9 mouse cellular contexts compared by ENCODE assay signal in genomic region chrX:103533306-103533705, GRCm38 (mm10).
DNase-seq lines count a peak whose midpoint lies in the region; ATAC-seq and TF ChIP-seq lines count a peak whose summit lies in the region.
"Had no signal": no experiment of that assay in that cellular context is flagged by ENCODE, and none has a peak within 500 bp of the region (broad histone marks: within the 10 kb centered on the region; RNA-seq: fewer than 3 reads in every experiment).

No protein-coding gene starts in this region.

- H3K27me3 ChIP-seq in kidney, postnatal 0 days (ENCODE audit: insufficient read depth, low read length): no peaks in the 10 kb centered on the region
- no peaks in the 10 kb centered on the region for H3K27me3 ChIP-seq in embryonic facial prominence, embryonic 14.5 days (replicated peaks; ENCODE audit: control insufficient read depth, insufficient read depth, low read length)
- H3K27me3 ChIP-seq in midbrain, embryonic 16.5 days (ENCODE audit: control insufficient read depth, insufficient read depth, low read depth, low read length): no peaks in the 10 kb centered on the region
- H3K27me3 ChIP-seq: Patski had no signal

- peak overlapping the region; percentile 68 for H3K27ac ChIP-seq in kidney, postnatal 0 days
- H3K27ac ChIP-seq in embryonic facial prominence, embryonic 14.5 days (replicated peaks; ENCODE audit: low read depth, low read length): peak overlapping the region; percentile 30
- H3K27ac ChIP-seq in midbrain, embryonic 16.5 days (ENCODE audit: low read length): peak overlapping the region; percentile 89

- no peak overlapping the region for H3K4me3 ChIP-seq in kidney, postnatal 0 days (replicated peaks; ENCODE audit: low read depth, low read length)
- H3K4me3 ChIP-seq in embryonic facial prominence, embryonic 14.5 days (ENCODE audit: low read depth, low read length): no peak overlapping the region
- no peak overlapping the region for H3K4me3 ChIP-seq in midbrain, embryonic 16.5 days (ENCODE audit: low read depth, low read length)

- H3K4me2 ChIP-seq in kidney, postnatal 0 days (ENCODE audit: low read length): no peak overlapping the region
- H3K4me2 ChIP-seq in embryonic facial prominence, embryonic 14.5 days (ENCODE audit: low read depth, low read length): peak overlapping the region; percentile 23
- H3K4me2 ChIP-seq in midbrain, embryonic 16.5 days (ENCODE audit: low read length): peak overlapping the region; percentile 15; the same call in 1 of the 2 replicates

- 23% methylated on average over 11 of the region's 11 CpGs for WGBS in kidney, postnatal 0 days
- 7% methylated on average over 11 of the region's 11 CpGs for WGBS in embryonic facial prominence, embryonic 14.5 days
- whole genome bisulfite sequencing in midbrain, embryonic 16.5 days: 2% methylated on average over 11 of the region's 11 CpGs

- TF ChIP-seq CTCF in kidney, postnatal 0 days (IDR thresholded peaks at IDR 0.05; ENCODE audit: low read depth): no peak

- H3K4me1 ChIP-seq in kidney, postnatal 0 days (replicated peaks; ENCODE audit: insufficient read depth, low read length): no peaks in the 10 kb centered on the region
- H3K4me1 ChIP-seq in embryonic facial prominence, embryonic 14.5 days (ENCODE audit: control insufficient read depth, insufficient read depth, low read length): no peaks in the 10 kb centered on the region; the same call in 1 of the 2 replicates
- peaks cover 12% of the 10 kb centered on the region for H3K4me1 ChIP-seq in midbrain, embryonic 16.5 days (ENCODE audit: control insufficient read depth, insufficient read depth, low read length)

- no peak for ATAC-seq in kidney, postnatal 0 days (replicated peaks; ENCODE audit: low FRiP score, low read depth)
- peak; percentile 81 for ATAC-seq in embryonic facial prominence, embryonic 14.5 days (ENCODE audit: low read depth)
- ATAC-seq in midbrain, embryonic 16.5 days: peak; percentile 74
- no peak for ATAC-seq in erythroid progenitor cell, adult 5-6 weeks (replicated peaks; ENCODE audit: low FRiP score, poor library complexity, severe bottlenecking)

- no peaks in the 10 kb centered on the region for H3K9me3 ChIP-seq in kidney, postnatal 0 days (replicated peaks; ENCODE audit: low read length)
- no peaks in the 10 kb centered on the region for H3K9me3 ChIP-seq in embryonic facial prominence, embryonic 14.5 days (ENCODE audit: control insufficient read depth, low read length)
- no peaks in the 10 kb centered on the region for H3K9me3 ChIP-seq in midbrain, embryonic 16.5 days (replicated peaks; ENCODE audit: control insufficient read depth, low read length, poor library complexity, severe bottlenecking)

- H3K9ac ChIP-seq in kidney, postnatal 0 days (ENCODE audit: low read depth, low read length): no peak overlapping the region
- H3K9ac ChIP-seq in embryonic facial prominence, embryonic 14.5 days (ENCODE audit: low read depth, low read length): 0 out of 2 replicates have a peak overlapping the region, but pooled peaks have one; percentile 14
- peak overlapping the region; percentile 5; the same call in 1 of the 2 replicates for H3K9ac ChIP-seq in midbrain, embryonic 16.5 days (ENCODE audit: low read depth, low read length)

- no peak for DNase-seq in kidney, postnatal 0 days (ENCODE audit: low spot score)
- no peak for DNase-seq in kidney, adult 8-10 months
- DNase-seq in embryonic facial prominence, embryonic 14.5 days (ENCODE audit: low spot score): peak; percentile 89
- peak; percentile 24 for DNase-seq in hindlimb bud, embryonic 11.5 days (ENCODE audit: extremely low spot score, low read depth, low spot score)
- peak; percentile 18 for DNase-seq in thymus, postnatal 25 days
- DNase-seq in adrenal gland, adult 8-10 months: no peak

- H3K36me3 ChIP-seq in kidney, postnatal 0 days (ENCODE audit: insufficient read depth, low read length): no peaks in the 10 kb centered on the region
- H3K36me3 ChIP-seq in embryonic facial prominence, embryonic 14.5 days (ENCODE audit: control insufficient read depth, insufficient read depth, low read length): no peaks in the 10 kb centered on the region
- no peaks in the 10 kb centered on the region for H3K36me3 ChIP-seq in midbrain, embryonic 16.5 days (ENCODE audit: control insufficient read depth, insufficient read depth, low read length)

Comparison
In these comparisons a context has a peak if more than half of its experiments do, and no peak if none do; other contexts are left out.
1. ATAC-seq: peak in embryonic facial prominence, embryonic 14.5 days (single experiment) and midbrain, embryonic 16.5 days (single experiment); none in kidney, postnatal 0 days (single experiment) and erythroid progenitor cell, adult 5-6 weeks (single experiment).
2. DNase-seq: peak in embryonic facial prominence, embryonic 14.5 days (single experiment), hindlimb bud, embryonic 11.5 days (single experiment) and thymus, postnatal 25 days (single experiment); none in kidney, postnatal 0 days (single experiment), kidney, adult 8-10 months (0 of 2) and adrenal gland, adult 8-10 months (single experiment).
3. H3K27ac ChIP-seq: peak in every context shown above with its lines; median percentile 89 in midbrain, embryonic 16.5 days; 68 in kidney, postnatal 0 days; 30 in embryonic facial prominence, embryonic 14.5 days.